Mouse (Mus musculus): ENCODE results near the gene Wdr43.

GRCm38 (mm10) chr17:71631806-71632205 is 16.1 kb downstream of the Wdr43 start:
- TF ChIP-seq CEBPB (IDR thresholded peaks at IDR 0.05; ENCODE audit: low read depth) (no peak), CTCF (IDR thresholded peaks at IDR 0.05; ENCODE audit: control insufficient read depth, insufficient read depth, insufficient read length) (no peak), MYOD1 (IDR thresholded peaks at IDR 0.05; ENCODE audit: control insufficient read depth, insufficient read length, low read depth) (no peak)

Data from C2C12 (cell line).